Mouse (Mus musculus) urinary bladder, postnatal 0 days (tissue): ENCODE data around the gene Clk3. TPM values are rescaled to one million over a fixed set of nuclear protein-coding genes. Genes with fewer than 3 reads are reported as not detected.

Experiments used
- polyA plus RNA-seq: library from polyadenylated mRNA; unstranded; fragments of >200 nt; fragmentation: Nextera tagmentation; extraction: Ambion mirVana; gene quantifications from 2 replicates; pipeline ENCODE4 v1.2.1, GENCODE M21; 2015

The Clk3 gene
- polyA plus RNA-seq = 37.7 and 45.8 TPM in 2 replicates

DNA sequence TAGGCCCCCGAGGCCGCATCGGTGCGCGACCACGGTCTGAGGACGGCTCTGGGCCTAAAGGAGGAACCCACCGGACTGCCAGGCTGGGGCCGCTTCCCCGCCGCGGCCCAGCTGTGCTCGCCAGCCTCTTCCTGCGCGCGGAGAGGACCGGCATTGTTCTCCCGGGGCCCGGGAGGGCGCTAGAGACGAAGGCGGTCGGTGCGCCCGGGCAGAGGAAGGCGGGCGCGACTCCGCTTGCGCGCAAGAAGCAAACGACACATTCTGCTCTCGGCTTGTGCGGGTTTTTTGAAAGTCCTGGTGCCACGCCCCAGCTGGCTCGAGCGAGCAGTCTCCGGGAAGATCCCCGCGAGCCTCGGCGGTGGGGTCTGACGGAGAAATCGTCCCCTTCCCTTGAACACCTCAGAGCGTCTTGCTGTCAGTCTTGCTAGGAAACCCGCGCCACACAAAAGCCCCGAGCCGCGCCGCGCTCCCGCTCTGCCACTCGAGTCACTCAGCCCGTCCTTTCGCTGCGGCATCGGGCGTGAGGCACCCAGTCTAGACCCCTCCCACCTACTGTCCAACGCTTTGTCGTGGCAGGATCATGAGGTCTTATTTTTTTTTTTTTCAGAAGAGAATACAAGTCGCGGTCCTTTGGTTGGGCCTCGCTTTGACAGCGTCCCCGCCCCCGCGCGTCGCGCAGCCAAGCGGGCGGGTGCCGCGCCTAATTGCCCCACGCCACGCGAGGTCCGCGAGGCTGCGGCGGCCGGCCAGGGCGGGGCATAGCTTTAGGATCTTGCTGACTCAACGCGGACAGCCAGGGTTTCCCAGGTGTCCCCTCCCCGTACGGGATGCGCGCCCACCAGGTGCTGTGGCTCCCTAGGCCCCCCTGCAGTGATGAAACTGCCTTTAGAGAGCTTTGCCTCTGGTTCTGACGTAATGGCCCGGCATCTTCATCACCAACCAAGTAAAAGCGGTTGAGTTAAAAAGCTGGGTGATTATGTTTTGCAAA lies at the start of gene Clk3:
TSS of gene Clk3 (minus strand) at position 497 of the 988 bp plus-strand sequence.

DNA sequence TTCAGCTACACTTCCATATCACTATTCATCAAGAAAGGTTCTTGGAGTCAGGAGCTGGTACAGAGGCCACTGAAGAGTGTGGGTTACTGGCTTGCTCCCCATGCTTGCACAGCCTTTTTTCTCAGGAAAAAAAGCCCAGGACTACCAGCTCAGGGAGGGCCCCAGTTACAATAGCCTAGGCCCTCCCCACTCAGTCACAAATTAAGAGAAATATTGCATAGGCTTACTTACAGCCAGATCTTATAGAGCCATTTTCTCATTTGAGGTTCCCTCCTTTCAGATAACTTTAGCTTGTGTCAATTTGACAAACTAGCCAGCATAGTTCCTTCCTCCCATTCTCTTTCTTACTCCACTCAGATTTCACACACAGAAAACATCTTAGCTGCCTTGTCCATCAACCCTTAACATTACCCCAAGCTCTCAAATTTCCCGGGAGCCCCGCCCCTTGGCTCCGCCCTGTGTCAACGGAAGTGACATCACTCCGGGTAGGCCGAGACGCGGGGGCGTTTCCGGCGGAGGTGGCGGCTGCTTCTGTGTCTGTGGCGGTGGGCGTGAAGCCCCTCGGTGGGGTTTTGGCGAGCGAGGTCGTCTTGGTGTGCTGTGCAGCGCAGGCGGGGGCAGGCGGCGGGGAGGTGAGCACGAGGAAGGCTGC lies 57.5 kb downstream of the Clk3 start, which contains the start of gene Edc3:
TSS of gene Edc3 (plus strand) at position 473 of the 652 bp plus-strand sequence.

Other genes starting within 250 kb of the Clk3 start
- 514 and 536 TPM in 2 replicates for gene Cox5a, start 244.6 kb downstream of the Clk3 start, polyA plus RNA-seq
- 15.2 and 16.3 TPM in 2 replicates for gene Fam219b, start 228.3 kb downstream of the Clk3 start, polyA plus RNA-seq
- 17.1 and 17.3 TPM in 2 replicates for gene Mpi, start 213.1 kb downstream of the Clk3 start, polyA plus RNA-seq
- gene Scamp2, start 204.9 kb downstream of the Clk3 start, polyA plus RNA-seq = 52.6 and 54.4 TPM in 2 replicates
- 10.3 and 12.9 TPM in 2 replicates for gene Ulk3, start 176.4 kb downstream of the Clk3 start, polyA plus RNA-seq
- not detected in 2 replicates for gene Cplx3, start 159.6 kb downstream of the Clk3 start, polyA plus RNA-seq
- not detected in 2 replicates for gene Lman1l, start 145.1 kb downstream of the Clk3 start, polyA plus RNA-seq
- 16.0 and 16.7 TPM in 2 replicates for gene Csk, start 112.2 kb downstream of the Clk3 start, polyA plus RNA-seq
- gene Cyp1a2, start 82.2 kb downstream of the Clk3 start, polyA plus RNA-seq = not detected in 2 replicates
- gene Cyp1a1, start 77.9 kb downstream of the Clk3 start, polyA plus RNA-seq = 0.06 and 0.16 TPM in 2 replicates
- 14.2 and 14.9 TPM in 2 replicates for gene Edc3, start 57.3 kb downstream of the Clk3 start, polyA plus RNA-seq
- gene Arid3b, start 70.9 kb upstream of the Clk3 start, polyA plus RNA-seq = 3.8 and 5.1 TPM in 2 replicates
- 87.3 and 88.9 TPM in 2 replicates for gene Ubl7, start 145.1 kb upstream of the Clk3 start, polyA plus RNA-seq
- gene Sema7a, start 174.3 kb upstream of the Clk3 start, polyA plus RNA-seq = 0.19 and 0.49 TPM in 2 replicates
- 1.2 and 5.2 TPM in 2 replicates for gene Cyp11a1, start 240.6 kb upstream of the Clk3 start, polyA plus RNA-seq